Mouse (Mus musculus): ENCODE measurements around the gene Fabp1.

Fabp1 gene

DNA sequence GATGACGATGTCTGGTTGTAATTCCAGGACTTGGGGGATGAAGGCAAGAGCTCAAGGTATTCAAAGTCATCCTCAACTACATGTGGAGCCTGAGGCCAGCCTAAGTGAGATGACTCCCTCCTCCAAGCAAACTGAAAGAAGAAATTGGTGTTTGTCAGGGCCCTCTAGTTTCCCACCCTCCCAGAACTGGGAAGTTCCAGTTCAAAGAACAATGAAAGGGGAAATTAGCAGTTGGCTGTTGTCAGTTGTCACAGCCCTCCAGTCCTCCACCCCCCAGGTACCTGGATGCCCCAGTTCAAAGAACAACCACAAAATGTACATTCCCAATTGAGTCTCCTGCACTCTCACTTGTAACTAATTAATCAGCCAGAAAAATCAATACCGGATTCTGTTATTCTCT, 9.1 kb downstream of the Fabp1 start:
- in situ Hi-C loops (cut with MboI, MseI): loop anchor here (10.0 kb wide), 1 partner anchor 224 kb away; no protein-coding TSS in a partner anchor

DNA sequence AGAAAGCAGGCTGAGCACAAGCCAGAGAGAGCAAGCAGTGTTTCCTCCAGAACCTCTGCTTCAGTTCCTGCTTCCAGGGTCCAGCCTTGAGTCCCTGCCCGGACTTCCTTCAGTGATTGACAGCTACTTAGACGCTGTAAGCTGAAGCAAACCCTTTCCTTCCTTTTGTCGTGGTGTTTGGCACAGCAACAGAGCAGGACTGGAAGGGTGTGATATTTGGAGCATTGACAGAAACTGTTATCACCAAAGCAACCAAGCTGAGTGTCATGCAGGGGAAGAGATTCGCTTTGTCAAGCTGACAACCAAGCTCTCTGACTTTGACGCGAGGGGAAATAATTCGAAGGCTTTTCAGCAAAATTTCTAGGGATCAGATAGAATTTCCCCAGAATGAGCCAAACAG, 12.3 kb downstream of the Fabp1 start:
- in situ Hi-C loops (cut with MboI, MseI): no loop called here

DNA sequence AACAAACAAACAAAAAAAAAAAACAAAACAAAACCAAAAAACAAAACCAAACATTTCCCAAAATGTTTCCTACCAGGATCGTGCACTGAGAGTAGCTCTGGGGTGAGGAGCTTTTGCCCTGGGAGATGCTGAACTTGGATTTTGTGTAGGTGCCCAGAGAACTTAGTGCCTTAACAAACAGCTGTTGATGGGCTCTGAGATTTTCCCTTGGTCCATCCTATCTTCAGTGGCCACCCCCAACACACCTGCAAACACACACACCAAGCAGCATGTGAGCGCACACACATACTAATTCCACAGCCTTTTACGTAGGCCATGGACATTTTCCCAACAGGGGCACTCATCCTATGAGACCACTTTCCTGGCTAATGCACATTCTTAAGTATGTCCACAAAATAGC, 12.8 kb downstream of the Fabp1 start:
- in situ Hi-C loops (cut with MboI, MseI): no loop called here

DNA sequence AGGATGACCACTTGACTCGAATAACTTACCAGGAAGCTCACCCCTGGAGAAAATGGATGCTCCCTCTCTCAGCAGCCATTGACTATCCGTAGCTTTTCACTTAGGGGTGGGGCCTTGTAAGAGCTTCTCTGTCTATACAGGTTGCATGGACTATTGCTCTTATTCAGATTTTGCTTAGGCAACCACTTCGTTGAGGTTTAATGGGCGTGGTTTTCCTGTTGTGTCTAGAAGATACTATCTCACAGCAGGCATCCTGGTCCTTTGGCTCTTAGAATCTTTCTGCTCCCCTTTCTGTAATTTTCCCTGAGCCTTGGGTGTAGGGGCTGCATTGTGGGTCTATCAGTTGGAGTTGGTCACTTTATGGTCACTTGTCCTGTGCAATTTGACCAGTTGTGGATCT, 21.9 kb downstream of the Fabp1 start:
- in situ Hi-C loops (cut with MboI, MseI): loop anchor here (10.0 kb wide), 1 partner anchor 1823 kb away; no protein-coding TSS in a partner anchor

DNA sequence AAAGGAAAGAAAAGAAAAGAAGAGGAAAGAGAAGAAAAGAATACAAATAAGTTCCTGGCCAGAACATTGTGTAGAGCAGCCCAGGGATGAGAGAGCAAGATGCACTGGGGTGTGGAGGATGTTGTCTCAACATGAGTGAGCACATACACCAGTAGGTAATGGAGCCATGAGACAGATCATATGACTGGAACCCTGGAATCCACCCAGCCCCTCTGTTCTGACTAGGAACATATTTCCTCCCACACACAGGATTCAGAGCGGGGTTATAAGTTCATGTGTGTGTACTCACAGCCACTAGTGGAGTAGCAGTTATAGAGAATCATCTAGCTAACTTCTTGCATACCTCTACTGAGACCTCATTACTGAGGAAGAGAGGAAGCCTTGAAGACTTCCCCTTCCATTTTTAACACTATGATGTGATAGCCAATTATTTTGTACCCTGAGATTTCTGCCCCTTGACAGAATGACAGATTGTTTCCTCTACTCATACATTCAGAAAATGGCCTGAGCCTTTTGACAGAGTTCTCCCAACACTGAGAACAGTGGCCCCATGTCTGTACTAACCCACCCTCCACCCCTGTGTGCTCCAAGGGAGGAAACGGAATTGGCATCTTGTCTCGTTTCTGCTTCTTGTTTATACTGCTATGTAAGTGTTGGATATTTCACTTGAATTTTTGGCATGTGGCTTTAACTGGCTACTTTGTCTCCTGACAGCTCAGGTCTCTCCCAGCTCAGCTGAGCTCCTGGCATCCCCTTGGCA, 24.7 kb downstream of the Fabp1 start:
- in situ Hi-C loops (cut with MboI, MseI): loop anchor here (10.0 kb wide), 1 partner anchor 1820 kb away; no protein-coding TSS in a partner anchor

DNA sequence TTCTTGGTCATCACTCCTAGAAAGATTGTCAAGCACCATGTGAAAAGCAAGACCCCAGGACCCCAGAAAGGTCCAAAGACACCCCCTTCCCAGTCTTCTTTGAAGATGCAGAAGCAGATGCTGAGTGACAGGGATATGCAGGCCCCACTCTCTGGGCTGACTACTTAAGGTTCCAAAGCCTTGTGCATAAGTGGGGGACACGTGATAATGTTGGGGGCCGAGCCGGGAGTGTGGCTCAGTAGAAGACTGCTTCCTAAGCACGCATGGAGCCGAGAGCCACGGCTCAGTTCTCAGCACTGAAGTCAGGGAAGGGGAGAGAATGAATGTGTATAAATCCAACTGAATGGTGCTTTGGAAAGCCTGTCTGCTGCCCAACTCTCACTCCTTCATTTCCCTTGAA, 26.9 kb downstream of the Fabp1 start:
- in situ Hi-C loops (cut with MboI, MseI): loop anchor here (10.0 kb wide), 1 partner anchor 1818 kb away; no protein-coding TSS in a partner anchor

DNA sequence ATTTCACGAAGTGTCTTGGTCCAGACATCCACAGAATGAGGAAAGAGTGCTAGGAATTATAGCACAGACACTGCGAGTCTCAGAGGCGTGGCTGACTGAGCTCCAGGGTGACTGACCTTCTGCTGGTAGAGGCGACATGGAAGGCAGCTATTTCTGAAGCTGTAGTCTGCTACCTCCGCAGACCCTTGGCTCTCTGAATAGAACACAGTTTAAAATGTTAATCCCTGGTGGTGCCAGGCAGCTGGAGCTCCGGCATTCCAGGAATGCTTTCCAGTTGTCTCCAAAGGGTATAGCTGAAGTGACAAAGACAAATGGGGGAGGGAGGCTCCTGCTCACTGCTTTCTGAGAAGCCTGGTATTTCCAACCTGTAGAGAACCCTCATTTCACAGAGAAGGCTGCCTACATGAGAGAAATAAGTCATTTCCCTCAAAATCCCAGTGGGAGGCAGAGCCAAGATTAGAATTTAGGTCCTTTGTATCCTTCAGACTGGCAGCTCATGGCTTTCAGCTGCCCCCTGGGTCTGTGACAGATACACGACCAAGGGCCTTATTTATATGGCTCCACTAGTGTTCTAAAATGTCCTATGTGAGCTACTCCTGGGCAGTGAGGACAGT, 27.6 kb downstream of the Fabp1 start:
- in situ Hi-C loops (cut with MboI, MseI): loop anchor here (10.0 kb wide), 1 partner anchor 1818 kb away; no protein-coding TSS in a partner anchor

DNA sequence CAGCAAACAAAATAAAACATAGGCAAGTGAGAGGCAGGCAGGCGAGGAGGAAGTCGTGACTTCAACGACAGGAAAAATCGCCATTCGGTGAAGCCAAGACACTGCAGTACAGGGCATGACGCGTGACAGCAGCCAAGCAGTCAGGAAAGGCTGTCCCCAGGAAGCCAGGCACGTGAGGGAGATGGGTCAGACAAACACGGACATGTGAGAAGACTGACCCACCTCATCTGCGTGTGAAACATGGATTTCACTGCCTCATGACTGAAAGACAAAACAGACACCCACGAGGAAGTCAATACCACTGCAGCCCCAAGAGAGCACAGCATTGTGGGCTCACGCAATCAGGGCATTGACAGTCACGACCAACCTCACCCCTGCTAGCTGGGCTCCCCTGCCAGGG, 35.5 kb downstream of the Fabp1 start:
- in situ Hi-C loops (cut with MboI, MseI): no loop called here

DNA sequence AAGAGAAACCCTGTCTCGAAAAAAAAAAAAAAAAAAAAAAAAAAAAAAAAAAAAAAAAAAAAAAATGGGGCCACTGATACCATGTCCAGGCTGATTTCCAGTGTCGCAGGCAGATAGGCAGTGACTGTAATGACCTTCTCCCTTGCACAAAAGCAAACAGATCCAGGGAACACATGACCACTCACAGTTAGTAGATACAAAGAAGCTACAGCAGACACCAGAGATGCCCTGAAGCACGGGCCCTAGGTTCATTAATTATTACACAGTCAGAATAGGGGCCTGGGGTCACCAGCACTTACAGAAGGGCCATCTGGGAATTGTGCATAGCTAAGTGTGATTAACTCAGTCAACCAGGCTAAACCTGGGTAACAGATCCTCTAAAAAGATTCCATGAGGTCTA, 36.3 kb downstream of the Fabp1 start:
- in situ Hi-C loops (cut with MboI, MseI): no loop called here

DNA sequence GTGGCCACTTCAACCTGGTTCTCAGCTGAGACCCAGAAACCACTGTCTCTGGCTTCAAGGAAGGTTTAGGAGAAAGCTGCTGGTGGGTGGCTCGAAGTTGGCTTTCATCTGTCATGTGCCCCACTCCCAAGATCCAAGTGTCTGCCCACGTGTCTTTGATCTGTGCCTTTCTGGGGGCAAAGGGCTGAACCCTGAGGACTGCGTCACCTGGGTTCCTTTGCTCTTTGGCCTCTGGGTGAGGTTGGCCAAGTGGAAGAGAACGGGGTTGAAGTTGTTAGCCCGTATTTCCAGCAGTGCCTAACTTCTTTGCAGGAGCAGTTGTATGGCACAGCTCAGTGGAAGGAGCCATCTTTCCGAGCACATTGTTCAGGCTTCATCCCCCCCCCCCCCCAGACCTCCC, 36.9 kb downstream of the Fabp1 start:
- in situ Hi-C loops (cut with MboI, MseI): no loop called here

DNA sequence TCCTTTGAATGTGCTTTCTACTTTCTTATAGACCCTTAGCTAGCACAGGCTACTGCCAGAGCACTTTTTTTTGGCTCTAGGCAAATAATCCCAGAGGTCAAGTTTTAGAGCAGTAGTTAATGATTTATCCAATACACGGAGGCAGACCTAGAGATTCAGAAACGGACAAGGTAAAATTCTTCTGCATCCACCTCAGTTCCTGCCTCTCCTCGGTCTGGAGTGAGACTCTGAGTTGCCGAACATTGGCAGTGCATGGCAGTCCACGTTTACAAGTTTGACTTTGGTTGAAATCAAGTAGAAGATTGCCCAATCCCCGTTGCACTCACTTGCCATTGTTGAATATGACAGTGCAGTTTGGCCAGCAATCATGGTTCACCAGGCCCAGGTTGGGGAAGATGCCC, 37.4 kb downstream of the Fabp1 start:
- in situ Hi-C loops (cut with MboI, MseI): no loop called here

DNA sequence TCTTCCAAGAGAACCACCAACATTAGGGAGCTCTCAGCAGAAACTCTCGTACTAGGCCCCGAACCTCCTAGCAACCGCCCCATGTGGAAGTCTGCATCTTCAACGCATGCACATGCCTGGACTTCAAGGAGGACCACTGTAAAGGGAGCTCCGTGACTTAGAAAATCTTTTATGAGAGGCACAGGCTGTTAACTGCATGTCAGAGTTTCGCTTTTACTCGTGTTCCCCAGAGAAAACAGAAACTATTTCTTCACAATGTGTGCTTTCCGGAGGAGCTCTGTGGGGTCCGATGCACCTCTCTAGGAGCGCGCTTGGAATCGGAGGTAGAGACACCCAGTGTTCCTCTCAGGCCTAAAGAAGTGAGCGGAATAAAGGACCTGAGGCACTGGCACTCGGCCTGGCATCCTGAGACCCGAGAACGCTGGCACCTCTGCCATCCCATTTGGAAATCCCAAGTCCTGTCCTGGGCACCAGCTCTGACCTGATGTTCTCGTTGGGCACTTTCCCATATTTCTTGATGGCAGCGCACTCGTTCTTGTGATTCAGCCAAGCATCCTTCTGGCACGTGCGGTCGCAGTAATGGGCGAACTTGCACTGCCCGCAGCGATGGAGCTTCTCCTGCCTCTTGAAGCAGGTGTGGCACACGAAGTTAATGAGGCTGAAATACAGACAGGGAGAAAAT, 39.6 kb downstream of the Fabp1 start:
- in situ Hi-C loops (cut with MboI, MseI): no loop called here

DNA sequence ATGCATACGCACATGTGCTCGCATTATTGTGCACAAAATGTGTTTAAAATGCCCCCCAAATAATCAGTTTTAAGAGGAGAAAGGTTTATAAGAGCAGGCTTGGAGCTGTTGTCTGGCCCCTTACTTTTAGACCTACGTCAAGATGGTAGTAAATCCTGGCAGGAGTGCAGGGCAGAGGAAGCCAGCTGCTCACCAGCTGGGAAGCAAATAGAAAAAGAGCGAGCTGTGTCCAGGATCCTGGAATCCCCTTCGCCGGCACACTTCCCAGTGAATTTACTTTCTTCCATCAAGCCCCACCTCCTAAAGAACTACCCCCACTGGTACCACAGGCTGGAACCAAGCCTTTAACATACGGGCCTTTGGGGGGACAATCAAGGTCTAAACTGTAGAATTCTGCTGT, 41.2 kb downstream of the Fabp1 start:
- in situ Hi-C loops (cut with MboI, MseI): no loop called here

DNA sequence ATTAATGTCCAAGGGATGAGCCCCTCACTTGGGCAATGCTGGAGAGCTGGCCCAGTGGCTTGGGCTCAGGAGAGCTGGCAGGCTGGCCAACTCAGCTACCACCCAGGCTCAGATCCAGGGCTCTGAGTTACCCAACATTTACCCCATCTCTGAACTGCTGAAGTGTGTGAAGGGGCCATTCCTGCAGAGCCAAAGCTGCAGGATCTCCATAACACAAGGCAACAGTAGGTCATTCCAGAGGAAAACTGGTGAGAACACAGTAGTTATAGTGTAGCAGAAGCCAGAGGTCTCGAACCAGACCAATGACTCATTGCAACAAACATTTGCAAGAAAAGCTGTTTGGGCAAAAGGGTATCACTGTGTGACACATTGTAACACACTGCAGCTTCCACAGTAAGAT, 43.2 kb downstream of the Fabp1 start:
- in situ Hi-C loops (cut with MboI, MseI): no loop called here

DNA sequence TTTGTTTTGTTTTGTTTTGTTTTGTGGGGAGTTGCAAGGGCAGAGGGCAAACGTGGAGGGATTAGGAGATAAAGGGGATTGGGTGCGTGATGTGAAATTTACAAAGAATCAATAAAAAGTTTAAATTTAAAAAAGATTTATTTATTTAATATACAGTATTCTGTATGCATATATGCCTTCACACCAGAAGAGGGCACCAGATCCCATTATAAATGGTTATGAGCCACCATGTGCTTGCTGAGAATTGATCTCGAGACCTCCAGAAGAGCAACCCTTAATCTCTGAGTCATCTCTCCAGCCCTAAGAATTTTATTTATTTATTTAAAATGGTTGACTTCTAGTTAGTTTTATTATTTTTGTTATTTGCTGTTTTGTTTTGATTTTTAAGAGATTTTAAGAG, 43.6 kb downstream of the Fabp1 start:
- in situ Hi-C loops (cut with MboI, MseI): no loop called here

DNA sequence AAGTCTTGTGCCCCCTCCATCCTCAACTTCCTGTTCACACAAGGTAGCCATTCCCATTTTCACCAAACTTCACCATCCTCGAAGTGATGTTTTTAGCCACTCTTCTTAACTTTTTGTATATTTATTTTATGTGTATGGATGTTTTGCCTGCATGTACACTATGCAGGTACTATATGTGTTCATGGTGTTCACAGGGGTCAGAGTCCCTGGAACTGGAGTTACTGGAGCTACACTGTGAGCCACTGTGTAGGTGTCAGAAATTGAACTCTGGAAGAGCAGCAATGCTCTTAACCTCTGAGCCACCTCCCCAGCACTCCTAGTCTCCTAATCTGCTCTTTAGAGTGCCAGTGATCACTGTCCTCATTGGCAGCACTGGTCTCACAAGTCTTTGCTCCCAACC, 48.8 kb downstream of the Fabp1 start:
- in situ Hi-C loops (cut with MboI, MseI): no loop called here

DNA sequence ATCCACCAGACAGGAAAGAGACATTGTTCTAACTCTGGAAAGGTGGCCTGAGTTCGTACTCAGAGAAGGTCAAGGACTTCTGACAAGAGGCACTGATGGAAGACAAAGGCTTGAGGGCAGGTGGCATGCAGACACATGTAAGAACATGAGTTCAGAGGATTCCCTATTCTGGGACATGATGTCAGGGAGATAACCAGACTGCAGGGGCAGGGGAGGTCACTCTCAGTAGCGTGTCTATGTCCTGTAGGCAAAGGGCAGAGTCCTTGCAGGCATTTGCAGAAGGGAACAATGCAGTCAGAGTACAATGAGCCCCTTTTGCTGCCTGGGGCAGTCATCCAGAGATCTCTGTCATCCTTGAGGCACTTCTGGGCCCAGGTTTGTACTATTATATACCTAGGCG, 50.0 kb downstream of the Fabp1 start:
- in situ Hi-C loops (cut with MboI, MseI): no loop called here

DNA sequence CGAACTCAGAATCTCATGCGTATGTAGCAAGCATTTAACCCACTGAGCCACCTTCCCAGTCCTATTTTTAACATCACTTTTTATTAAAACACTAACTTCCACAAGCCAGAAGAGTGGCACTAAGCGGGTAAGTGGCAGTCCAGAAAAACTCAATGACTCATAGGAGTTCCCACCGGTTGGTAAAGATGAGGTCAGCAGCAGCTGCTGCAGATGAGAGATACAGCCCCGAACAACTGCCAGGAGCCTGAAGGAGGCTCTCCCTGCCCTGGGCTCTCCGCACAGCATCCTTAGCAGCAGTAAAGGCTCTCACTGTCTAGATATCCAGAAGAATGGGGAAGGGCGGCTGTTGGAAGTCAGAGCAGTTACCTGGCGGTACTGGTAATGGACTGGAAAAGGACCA, 51.3 kb downstream of the Fabp1 start:
- in situ Hi-C loops (cut with MboI, MseI): no loop called here

DNA sequence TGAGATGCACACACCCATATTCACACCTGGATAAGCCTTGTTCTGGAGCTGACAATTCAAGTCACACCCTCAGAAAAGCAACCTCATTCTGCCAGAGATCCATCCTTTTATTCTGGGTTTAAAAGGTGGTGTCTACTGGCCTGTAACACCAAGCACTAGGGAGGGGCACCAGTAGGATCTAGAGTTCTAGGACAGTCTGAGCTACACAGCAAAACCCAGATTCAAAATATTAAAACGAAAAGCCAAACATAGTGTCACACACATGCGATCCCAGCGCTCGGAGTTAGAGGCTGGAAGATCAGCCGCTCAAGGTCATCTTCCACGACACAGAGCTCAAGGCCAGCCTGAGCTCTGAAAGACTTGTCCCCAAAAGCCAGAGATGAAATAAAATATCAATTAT, 54.8 kb downstream of the Fabp1 start:
- in situ Hi-C loops (cut with MboI, MseI): no loop called here
